Mouse (Mus musculus) myocyte (in vitro differentiated cells): ENCODE results near the gene Rassf3. TPM values are rescaled to one million over a fixed set of nuclear protein-coding genes. Genes with fewer than 3 reads are reported as not detected.

ENCODE experiments used
- H3K27me3 ChIP-seq: one replicate; pipeline ENCODE4 v1.6.1; 2011; ENCODE audit not compliant: control insufficient read depth, insufficient read depth, insufficient read length
- H3K36me3 ChIP-seq: one replicate; pipeline ENCODE4 v1.6.1; 2011; ENCODE audit not compliant: control insufficient read depth, insufficient read depth
- H3K4me2 ChIP-seq: one replicate; pipeline ENCODE4 v1.6.1; 2011; ENCODE audit warnings: low read depth, control low read depth
- H3K4me3 ChIP-seq: one replicate; pipeline ENCODE4 v1.5.1; 2011; ENCODE audit warnings: mild to moderate bottlenecking, control low read depth, moderate library complexity
- H3K79me2 ChIP-seq: one replicate; pipeline ENCODE4 v1.6.1; 2011; ENCODE audit not compliant: control insufficient read depth, insufficient read depth
- H3ac ChIP-seq: one replicate; pipeline ENCODE4 v1.6.1; 2011; ENCODE audit not compliant: control insufficient read depth, insufficient read length
- CEBPB ChIP-seq: IDR thresholded peaks from 2 replicates; pipeline ENCODE4 v1.6.1; 2011; ENCODE audit warnings: mild to moderate bottlenecking, moderate library complexity; ENCODE audit not compliant: poor library complexity, insufficient read depth, severe bottlenecking
- E2F4 ChIP-seq: IDR thresholded peaks from one replicate; pipeline ENCODE4 v1.6.1; 2011; ENCODE audit warnings: mild to moderate bottlenecking, control low read depth, moderate library complexity; ENCODE audit not compliant: insufficient read depth
- MAX ChIP-seq: IDR thresholded peaks from one replicate; pipeline ENCODE4 v1.6.1; 2011; ENCODE audit warnings: low read depth, mild to moderate bottlenecking, control low read depth
- MYOD1 ChIP-seq, 3 experiments: IDR thresholded peaks; one replicate each; pipeline ENCODE4 v1.6.1; 2011; ENCODE audit warnings: control low read depth in 2 of 3, low read depth in 2 of 3, mild to moderate bottlenecking in 2 of 3, moderate library complexity in 1 of 3; ENCODE audit not compliant: insufficient read length in 2 of 3, control insufficient read depth in 1 of 3
- MYOG ChIP-seq, 3 experiments: IDR thresholded peaks; one replicate each; pipeline ENCODE4 v1.6.1; 2011; ENCODE audit warnings: control low read depth in 2 of 3, low read depth in 2 of 3, mild to moderate bottlenecking in 2 of 3; ENCODE audit not compliant: insufficient read length in 2 of 3, control insufficient read depth in 1 of 3, insufficient read depth in 1 of 3
- POLR2A ChIP-seq: IDR thresholded peaks from one replicate; pipeline ENCODE4 v1.6.1; 2011; ENCODE audit warnings: low read depth, mild to moderate bottlenecking, control low read depth, moderate library complexity; ENCODE audit not compliant: insufficient read length
- POLR2AphosphoS2 ChIP-seq: IDR thresholded peaks from one replicate; pipeline ENCODE4 v1.6.1; 2011; ENCODE audit warnings: low read depth, control low read depth; ENCODE audit not compliant: insufficient read length
- REST ChIP-seq: IDR thresholded peaks from one replicate; pipeline ENCODE4 v1.6.1; 2011; ENCODE audit warnings: mild to moderate bottlenecking, control low read depth, moderate library complexity; ENCODE audit not compliant: insufficient read depth, insufficient read length
- SRF ChIP-seq: IDR thresholded peaks from one replicate; pipeline ENCODE4 v1.6.1; 2011; ENCODE audit warnings: low read depth; ENCODE audit not compliant: control insufficient read depth, insufficient read length
- TCF12 ChIP-seq: IDR thresholded peaks from one replicate; pipeline ENCODE4 v1.6.1; 2011; ENCODE audit warnings: mild to moderate bottlenecking, control low read depth; ENCODE audit not compliant: poor library complexity, insufficient read depth, severe bottlenecking
- TCF3 ChIP-seq: IDR thresholded peaks from one replicate; pipeline ENCODE4 v1.6.1; 2011; ENCODE audit warnings: low read depth, control low read depth; ENCODE audit not compliant: insufficient read length
- USF1 ChIP-seq: IDR thresholded peaks from one replicate; pipeline ENCODE4 v1.6.1; 2011; ENCODE audit warnings: low read depth, mild to moderate bottlenecking, control low read depth, moderate library complexity
- polyA plus RNA-seq: library from polyadenylated mRNA; unstranded; fragments of >200 nt; fragmentation: generic; extraction: Trizol; gene quantifications from one replicate; pipeline ENCODE4 v1.2.1, GENCODE M21; 2012; ENCODE audit warnings: missing spikeins

Gene Rassf3
- polyA plus RNA-seq, 1 experiment: 32.3 TPM

DNA sequence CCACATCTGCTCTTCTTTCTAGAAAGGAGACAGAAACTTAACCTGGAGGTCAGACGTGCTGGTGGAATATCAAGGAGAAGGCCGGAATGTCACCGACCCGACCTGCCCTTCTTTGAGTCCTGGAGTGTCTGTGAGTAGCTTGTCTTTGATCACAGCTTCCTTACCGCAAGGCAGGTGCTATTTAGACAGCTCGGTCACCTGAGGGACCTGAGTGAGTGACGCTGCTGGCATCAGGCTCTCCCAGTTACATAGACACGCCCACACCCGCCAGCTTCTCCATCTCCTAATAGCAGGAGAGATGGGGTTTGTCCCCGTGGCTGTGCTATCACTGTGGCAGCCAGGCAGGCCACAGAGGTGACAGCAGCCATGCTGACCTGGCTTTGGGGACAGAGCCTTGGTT, 85.5 kb downstream of the Rassf3 start:
- Histone ChIP-seq H3K4me3 (no peak overlapping the region), H3K79me2 (no peaks in the 10 kb centered on the region), H3K4me2 (no peak overlapping the region), H3K27me3 (no peaks in the 10 kb centered on the region), H3K36me3 (peaks cover 19% of the 10 kb centered on the region), H3ac (no peak overlapping the region)
- TF ChIP-seq MYOD1 (IDR thresholded peaks at IDR 0.05; ENCODE audit: control insufficient read depth in 1 of 3, insufficient read length in 2 of 3, low read depth in 2 of 3): no peak
- no peak for TF ChIP-seq TCF12
- TF ChIP-seq SRF: no peak
- no peak for TF ChIP-seq POLR2AphosphoS2
- no peak for TF ChIP-seq MYOG (IDR thresholded peaks at IDR 0.05; ENCODE audit: control insufficient read depth in 1 of 3, insufficient read depth in 1 of 3, insufficient read length in 2 of 3, low read depth in 2 of 3)
- TF ChIP-seq POLR2A: no peak
- no peak for TF ChIP-seq E2F4
- TF ChIP-seq REST: no peak
- no peak for TF ChIP-seq MAX

DNA sequence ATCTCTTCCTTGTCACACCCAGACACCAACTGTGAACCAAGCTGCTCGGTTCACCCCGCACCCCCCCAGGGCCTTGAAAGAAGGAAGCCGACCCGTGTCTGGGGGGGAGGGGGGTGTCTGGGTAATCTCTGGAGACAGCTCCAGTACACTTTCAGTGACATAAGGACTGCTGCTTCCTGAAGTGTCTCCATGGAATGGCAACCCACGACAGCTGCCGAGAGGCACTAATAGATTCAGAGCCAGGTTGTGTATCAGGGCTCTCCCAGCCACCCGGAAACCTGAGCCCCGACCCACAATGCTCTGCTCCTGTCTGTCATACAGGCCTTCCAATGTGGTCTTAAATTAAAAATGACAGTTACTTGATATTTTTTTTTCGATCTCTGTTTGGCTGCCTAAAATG, 89.8 kb downstream of the Rassf3 start:
- TF ChIP-seq POLR2A (no peak), MYOG (IDR thresholded peaks at IDR 0.05; ENCODE audit: control insufficient read depth in 1 of 3, insufficient read depth in 1 of 3, insufficient read length in 2 of 3, low read depth in 2 of 3) (peak; percentile 46 to 89 (median 75)), MYOD1 (IDR thresholded peaks at IDR 0.05; ENCODE audit: control insufficient read depth in 1 of 3, insufficient read length in 2 of 3, low read depth in 2 of 3) (peak; percentile 25 to 88 (median 53)), TCF12 (peak; percentile 14)
- no peak overlapping the region for H3ac ChIP-seq
- H3K36me3 ChIP-seq: peaks cover 12% of the 10 kb centered on the region
- no peaks in the 10 kb centered on the region for H3K79me2 ChIP-seq
- H3K4me3 ChIP-seq: no peak overlapping the region
- no peaks in the 10 kb centered on the region for H3K27me3 ChIP-seq
- no peak overlapping the region for H3K4me2 ChIP-seq

DNA sequence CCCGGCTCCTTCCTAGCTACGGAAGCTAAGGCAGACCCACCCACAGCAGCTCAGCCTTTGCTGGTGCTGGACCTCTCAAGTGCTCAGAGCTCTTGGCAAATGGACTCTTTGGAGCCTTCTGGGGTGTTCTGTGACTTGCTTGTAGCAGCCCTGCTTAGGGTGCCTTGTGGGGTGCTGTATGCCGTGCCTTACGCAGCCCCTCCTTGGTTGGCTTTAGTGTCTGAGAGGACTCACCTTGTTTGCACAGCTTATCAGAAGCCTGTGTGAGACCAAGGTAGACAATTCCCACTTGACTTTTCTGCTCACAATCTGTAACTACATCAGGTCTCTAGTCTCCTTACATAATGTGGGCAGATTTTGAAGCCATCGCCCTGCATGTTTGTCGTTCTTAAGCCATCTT, 90.5 kb downstream of the Rassf3 start:
- peaks cover 14% of the 10 kb centered on the region for H3K36me3 ChIP-seq
- no peak overlapping the region for H3ac ChIP-seq
- TF ChIP-seq MYOD1 (IDR thresholded peaks at IDR 0.05; ENCODE audit: control insufficient read depth in 1 of 3, insufficient read length in 2 of 3, low read depth in 2 of 3) (no peak), TCF12 (no peak), USF1 (no peak), MAX (no peak), SRF (no peak), MYOG (IDR thresholded peaks at IDR 0.05; ENCODE audit: control insufficient read depth in 1 of 3, insufficient read depth in 1 of 3, insufficient read length in 2 of 3, low read depth in 2 of 3) (no peak), E2F4 (no peak), POLR2A (no peak), TCF3 (no peak), CEBPB (no peak), POLR2AphosphoS2 (no peak), REST (no peak)
- H3K4me2 ChIP-seq: peak overlapping the region; percentile 38
- no peak overlapping the region for H3K4me3 ChIP-seq
- no peaks in the 10 kb centered on the region for H3K27me3 ChIP-seq
- no peaks in the 10 kb centered on the region for H3K79me2 ChIP-seq

DNA sequence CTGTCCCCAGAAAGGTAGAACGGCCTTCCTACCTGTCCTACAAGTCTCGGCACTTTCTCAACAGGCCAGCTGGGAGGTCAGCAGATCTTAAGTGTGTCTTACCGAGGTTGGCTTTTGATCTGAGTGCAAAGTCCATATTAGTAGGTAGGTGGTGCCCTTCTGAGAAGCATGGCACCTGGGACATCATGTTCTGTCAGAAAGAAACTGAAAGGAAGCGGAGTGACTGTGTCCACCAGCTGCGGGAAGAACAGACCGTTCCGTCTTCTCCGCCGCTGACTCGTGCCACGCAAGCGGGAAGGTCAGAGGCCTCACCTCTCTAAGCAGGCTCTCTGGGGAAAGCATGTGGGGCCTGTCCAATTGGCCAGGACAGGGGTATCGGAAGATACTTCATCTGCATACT, 91.4 kb downstream of the Rassf3 start:
- TF ChIP-seq USF1: no peak
- TF ChIP-seq TCF3: no peak
- no peak for TF ChIP-seq MYOD1 (IDR thresholded peaks at IDR 0.05; ENCODE audit: control insufficient read depth in 1 of 3, insufficient read length in 2 of 3, low read depth in 2 of 3)
- TF ChIP-seq POLR2A: no peak
- no peak for TF ChIP-seq MYOG (IDR thresholded peaks at IDR 0.05; ENCODE audit: control insufficient read depth in 1 of 3, insufficient read depth in 1 of 3, insufficient read length in 2 of 3, low read depth in 2 of 3)
- no peak for TF ChIP-seq MAX
- no peak for TF ChIP-seq CEBPB
- no peak for TF ChIP-seq REST
- TF ChIP-seq SRF: no peak
- no peak for TF ChIP-seq E2F4
- TF ChIP-seq TCF12: no peak
- no peak for TF ChIP-seq POLR2AphosphoS2
- H3K4me2 ChIP-seq: no peak overlapping the region
- H3K36me3 ChIP-seq: peaks cover 22% of the 10 kb centered on the region
- H3K4me3 ChIP-seq: no peak overlapping the region
- no peak overlapping the region for H3ac ChIP-seq
- H3K27me3 ChIP-seq: no peaks in the 10 kb centered on the region
- H3K79me2 ChIP-seq: no peaks in the 10 kb centered on the region

DNA sequence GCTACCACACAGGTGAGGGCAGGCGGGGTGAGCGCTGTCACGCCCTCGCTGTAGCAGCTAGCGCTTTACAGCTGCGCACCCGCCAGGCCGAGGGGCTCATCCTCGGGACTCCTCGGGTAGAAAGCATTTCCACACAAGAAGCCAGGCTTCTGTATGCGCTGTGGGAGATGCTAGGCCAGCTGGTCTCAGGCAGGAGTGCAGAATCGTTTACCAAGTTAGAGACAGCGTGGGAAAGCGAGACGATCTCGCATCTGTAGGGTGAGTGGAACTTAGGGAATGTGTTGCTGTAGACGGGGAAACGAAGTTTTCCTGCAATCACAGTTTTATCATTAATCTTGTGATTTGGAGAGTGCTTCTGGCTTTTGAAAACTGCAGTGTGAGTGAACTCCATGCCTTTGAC, 94.9 kb downstream of the Rassf3 start:
- H3K36me3 ChIP-seq: peaks cover 42% of the 10 kb centered on the region
- TF ChIP-seq TCF12 (no peak), MYOD1 (IDR thresholded peaks at IDR 0.05; ENCODE audit: control insufficient read depth in 1 of 3, insufficient read length in 2 of 3, low read depth in 2 of 3) (no peak), E2F4 (no peak), MYOG (IDR thresholded peaks at IDR 0.05; ENCODE audit: control insufficient read depth in 1 of 3, insufficient read depth in 1 of 3, insufficient read length in 2 of 3, low read depth in 2 of 3) (no peak), USF1 (no peak)

More for the DNA sequence above, 94.9 kb downstream of the Rassf3 start:
- H3K27me3 ChIP-seq: no peaks in the 10 kb centered on the region
- no peak overlapping the region for H3K4me2 ChIP-seq
- H3ac ChIP-seq: no peak overlapping the region
- no peaks in the 10 kb centered on the region for H3K79me2 ChIP-seq
- H3K4me3 ChIP-seq: no peak overlapping the region
